Mouse (Mus musculus) NIH3T3 (cell line): ENCODE measurements around the gene Strbp.

ENCODE experiments used
- DNase-seq: peaks from one replicate; pipeline ENCODE4 v3.0.0-alpha.2; 2012; ENCODE audit warnings: low read depth

Strbp gene

DNA sequence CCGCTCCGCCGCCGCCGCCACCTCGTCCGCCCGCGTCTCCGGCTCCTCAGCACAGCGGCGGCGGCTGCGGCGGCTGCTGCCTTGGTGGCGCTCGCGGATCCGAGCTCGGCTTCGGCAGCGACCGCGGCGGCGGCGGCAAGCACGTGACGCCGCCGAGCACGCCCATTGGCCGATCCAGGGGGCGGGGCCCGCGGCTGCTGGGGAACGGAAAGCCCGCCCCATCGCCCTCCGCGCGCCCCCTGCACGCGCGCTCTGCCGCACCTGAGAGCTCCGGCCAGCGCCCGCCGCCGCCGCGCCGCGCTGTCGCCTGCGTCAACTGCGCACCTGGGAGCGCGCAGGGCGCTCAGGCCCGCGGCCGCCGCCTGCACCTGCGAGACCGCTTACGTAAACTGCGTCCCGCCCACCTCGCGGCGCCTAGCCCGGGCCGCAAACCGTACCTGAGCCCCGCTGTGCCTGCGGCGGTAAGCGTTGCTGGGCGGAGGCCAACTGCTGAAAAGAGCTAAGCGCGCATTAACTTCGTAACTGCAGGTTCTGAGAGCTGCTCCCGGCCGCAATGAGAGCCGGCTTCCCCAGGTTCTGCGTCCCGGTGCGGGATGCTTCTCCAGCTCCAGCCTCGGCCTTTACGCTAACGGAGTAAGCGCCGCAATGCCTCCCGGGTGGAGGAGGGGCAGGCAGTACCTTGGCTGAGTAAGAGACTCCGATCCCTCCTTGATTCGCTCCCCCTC lies at the start of gene Strbp:
TSS of gene Strbp (minus strand) at position 630 of the 725 bp plus-strand sequence.
- peak; percentile 94 for DNase-seq

DNA sequence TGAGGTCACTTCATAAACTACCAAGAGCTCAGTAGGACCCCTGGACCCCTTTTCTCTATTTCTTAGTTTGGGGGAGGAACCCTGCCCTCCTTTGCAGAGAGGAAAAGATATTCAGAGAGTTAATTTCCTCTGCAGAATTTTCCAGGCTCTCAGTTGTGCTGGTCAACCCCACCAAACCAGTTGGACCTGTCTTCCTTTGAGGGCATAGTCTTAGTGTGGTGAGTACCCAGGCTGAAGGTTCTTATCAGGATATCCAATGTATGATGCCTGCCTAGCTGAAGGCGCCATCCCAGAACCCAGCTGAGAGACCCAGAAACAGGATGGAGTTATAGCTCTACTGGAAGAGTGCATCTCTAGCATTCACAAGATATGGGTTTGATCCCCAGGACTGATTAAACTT lies 47.5 kb upstream of the Strbp start:
- no peak for DNase-seq

DNA sequence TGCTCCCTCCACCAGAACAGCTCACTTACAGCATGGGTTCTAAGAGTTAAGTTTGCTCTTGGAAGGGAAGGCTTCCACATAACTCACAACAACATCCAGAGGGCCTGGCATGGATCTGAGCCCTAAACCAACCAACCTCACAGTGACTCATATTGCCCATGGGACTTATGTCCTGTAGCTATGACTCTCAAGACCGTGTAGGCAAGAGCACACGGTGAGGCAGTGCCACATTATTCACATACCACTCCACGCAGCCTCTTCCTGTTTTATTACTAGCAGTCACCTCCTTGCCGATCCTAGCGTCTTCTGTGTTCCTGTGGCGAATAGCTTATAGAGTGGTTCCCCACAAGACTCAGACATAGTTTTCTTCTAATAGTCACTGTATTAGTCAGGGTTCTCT lies 45.7 kb upstream of the Strbp start:
- DNase-seq, result peak; percentile 67

DNA sequence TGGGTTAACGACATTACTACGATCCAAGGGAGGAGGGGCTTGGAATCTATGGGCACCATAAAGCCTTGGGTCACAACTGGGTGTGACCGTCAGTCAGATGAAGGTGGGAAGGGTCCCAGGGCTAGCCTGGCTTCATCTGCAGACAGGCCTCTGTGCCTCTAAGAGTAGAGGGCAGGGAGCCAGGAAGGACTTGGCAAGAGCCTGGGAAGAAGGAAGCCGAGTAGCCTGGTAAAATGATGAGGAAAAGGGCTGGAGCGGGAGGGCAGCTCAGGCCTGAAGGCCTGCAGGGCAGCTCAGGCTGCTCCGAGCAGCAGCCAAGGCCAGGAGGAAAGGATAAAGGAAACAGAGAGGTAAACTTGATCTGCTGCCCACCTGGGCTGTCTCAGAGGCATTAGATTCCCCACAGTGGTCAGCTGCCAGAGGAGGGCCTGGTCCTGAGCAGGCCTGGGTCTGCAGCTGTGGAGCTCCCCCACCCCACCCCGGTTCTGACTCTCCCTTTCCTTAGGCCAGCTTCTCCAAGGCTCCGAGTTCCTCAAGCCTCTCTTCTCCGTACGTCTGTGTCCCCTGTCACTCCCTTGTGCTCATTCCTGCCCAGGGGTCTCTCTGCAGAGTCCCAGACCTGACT lies 44.9 kb upstream of the Strbp start:
- peak; percentile 76 for DNase-seq

DNA sequence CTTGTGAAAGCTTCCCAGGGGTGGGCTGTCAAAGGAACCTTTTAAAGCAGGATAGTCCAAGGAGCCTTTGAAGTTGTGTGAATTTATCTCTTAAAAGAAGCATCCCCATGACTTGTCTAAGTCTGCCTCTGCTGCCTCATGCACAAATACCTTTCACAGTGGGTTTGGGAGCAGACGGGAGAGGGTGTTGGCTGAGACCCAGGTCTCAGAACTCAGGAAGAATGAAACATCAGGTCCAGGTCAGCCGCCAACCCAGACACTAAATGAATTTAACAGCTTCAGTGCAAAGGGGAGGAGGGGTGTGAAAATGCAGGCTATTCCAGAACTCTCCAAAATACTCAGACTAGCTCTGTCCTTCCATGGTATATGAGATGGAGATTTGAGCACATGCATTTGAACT lies 44.2 kb upstream of the Strbp start:
- DNase-seq, result peak; percentile 40

DNA sequence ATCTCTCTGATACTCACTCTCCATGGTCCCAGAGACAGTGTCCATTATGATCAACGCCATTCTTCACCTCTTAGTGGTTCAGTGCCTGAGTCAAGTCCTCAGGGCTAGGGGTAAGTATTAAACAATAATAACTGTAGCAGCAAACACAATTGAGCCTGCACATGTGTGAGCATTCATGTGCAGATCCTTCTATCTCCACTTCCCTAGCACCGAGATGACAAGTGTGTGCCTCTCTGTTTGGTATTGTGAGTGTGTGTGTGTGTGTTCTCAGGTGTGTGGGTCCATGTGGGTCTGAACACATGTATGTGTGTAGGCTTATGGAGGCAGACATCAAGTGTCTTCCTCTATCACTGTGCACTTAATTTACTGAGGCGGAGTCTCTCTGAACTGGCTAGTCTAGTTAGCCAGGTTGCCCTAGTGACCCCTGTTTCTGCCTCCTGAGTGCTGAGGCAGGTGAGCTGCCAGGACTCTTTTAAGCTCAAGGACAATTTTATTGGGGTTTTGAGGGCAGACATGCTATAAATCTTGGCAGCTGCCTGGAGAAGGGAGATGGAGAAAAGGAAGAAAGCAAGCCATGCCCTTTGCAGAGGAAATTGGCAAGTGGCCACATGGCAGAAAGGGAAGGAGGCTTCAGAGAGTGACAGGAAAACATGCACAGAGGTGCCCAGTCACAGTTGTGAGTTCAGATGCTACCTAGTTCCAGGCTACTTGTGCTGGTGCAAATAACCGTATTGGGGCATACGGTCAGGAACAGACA lies 42.8 kb upstream of the Strbp start:
- no peak for DNase-seq

GRCm38 (mm10) chr2:37744773-37745395 lies 41.2 kb upstream of the Strbp start:
- DNase-seq, result no peak

GRCm38 (mm10) chr2:37741806-37742554 lies 38.3 kb upstream of the Strbp start:
- no peak for DNase-seq

GRCm38 (mm10) chr2:37735807-37736188 lies 32.1 kb upstream of the Strbp start:
- DNase-seq, result no peak

- DNase-seq, result peak; percentile 28
Observed at GRCm38 (mm10) chr2:37734979-37735806, 31.5 kb upstream of the Strbp start.

- no peak for DNase-seq
Observed at GRCm38 (mm10) chr2:37731241-37731801, 27.7 kb upstream of the Strbp start.

GRCm38 (mm10) chr2:37724231-37724630 lies 20.6 kb upstream of the Strbp start:
- peak; percentile 64 for DNase-seq

- DNase-seq, result no peak
Observed at GRCm38 (mm10) chr2:37723501-37724090, 19.9 kb upstream of the Strbp start.

GRCm38 (mm10) chr2:37722674-37723465 lies 19.2 kb upstream of the Strbp start:
- no peak for DNase-seq

- DNase-seq, result no peak
Observed at GRCm38 (mm10) chr2:37716266-37716665, 12.6 kb upstream of the Strbp start.

GRCm38 (mm10) chr2:37715364-37715763 lies 11.7 kb upstream of the Strbp start:
- DNase-seq, result no peak

GRCm38 (mm10) chr2:37713100-37713499 lies 9.4 kb upstream of the Strbp start:
- DNase-seq, result no peak

DNA sequence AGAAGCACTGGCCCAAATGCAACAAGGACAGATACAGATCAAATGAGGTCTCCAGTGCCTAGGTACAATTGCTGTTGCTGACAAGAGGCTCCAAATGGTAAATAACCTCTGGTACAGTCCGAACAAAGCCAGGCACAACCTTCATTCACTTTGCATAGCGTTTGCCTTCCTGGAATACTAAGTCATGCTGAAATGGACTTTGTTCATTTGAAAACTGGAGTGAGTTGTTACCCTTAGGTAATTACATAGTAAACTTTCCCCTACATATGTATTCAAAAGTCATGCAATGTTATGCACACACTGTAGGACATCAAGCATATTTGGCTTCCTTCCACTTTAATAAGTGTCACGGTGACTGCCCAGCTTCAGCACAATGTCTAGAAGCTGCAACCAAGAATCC lies 5.2 kb upstream of the Strbp start:
- DNase-seq, result no peak

- no peak for DNase-seq
Observed at GRCm38 (mm10) chr2:37704141-37704760, 592 bp upstream of the Strbp start.
